Mouse (Mus musculus): ENCODE data around the gene Gm13199. TPM values are rescaled to one million over a fixed set of nuclear protein-coding genes. Genes with fewer than 3 reads are reported as not detected.

Gm13199 gene
- polyA plus RNA-seq, 1 experiment from 2014 or later = 0.17 TPM

GRCm38 (mm10) chr2:5825265-5825913 is 37.3 kb downstream of the Gm13199 start:
- WGBS (ENCODE audit: insufficient replicate concordance) = 79% methylated on average over 5 of the region's 5 CpGs
- peak; percentile 76 for ATAC-seq (ENCODE audit: low read depth)
- H3K9me3 ChIP-seq (replicated peaks; ENCODE audit: control insufficient read depth, low read length) = no peaks in the 10 kb centered on the region
- no peak overlapping the region for H3K9ac ChIP-seq (ENCODE audit: low read depth, low read length)
- H3K27me3 ChIP-seq (ENCODE audit: control insufficient read depth, insufficient read depth, low read depth, low read length) = no peaks in the 10 kb centered on the region
- H3K4me1 ChIP-seq (ENCODE audit: control insufficient read depth, low read depth, low read length) = peaks cover 5% of the 10 kb centered on the region
- no peak overlapping the region for H3K4me3 ChIP-seq (ENCODE audit: low read depth, low read length)
- peaks cover 6% of the 10 kb centered on the region; the same call in 1 of the 2 replicates for H3K36me3 ChIP-seq (ENCODE audit: control insufficient read depth, insufficient read depth)
- H3K4me2 ChIP-seq (ENCODE audit: low read depth, low read length) = peak overlapping the region; percentile 12; the same call in 1 of the 2 replicates
- H3K27ac ChIP-seq (ENCODE audit: low read length) = peak overlapping the region; percentile 66

GRCm38 (mm10) chr2:5824685-5825084 is 38.0 kb downstream of the Gm13199 start:
- Histone ChIP-seq H3K4me1 (ENCODE audit: control insufficient read depth, low read depth, low read length) (peaks cover 5% of the 10 kb centered on the region), H3K27me3 (ENCODE audit: control insufficient read depth, insufficient read depth, low read depth, low read length) (no peaks in the 10 kb centered on the region), H3K9ac (ENCODE audit: low read depth, low read length) (no peak overlapping the region), H3K36me3 (ENCODE audit: control insufficient read depth, insufficient read depth) (peaks cover 10% of the 10 kb centered on the region; the same call in 1 of the 2 replicates), H3K4me3 (ENCODE audit: low read depth, low read length) (no peak overlapping the region), H3K27ac (ENCODE audit: low read length) (peak overlapping the region; percentile 66), H3K9me3 (replicated peaks; ENCODE audit: control insufficient read depth, low read length) (no peaks in the 10 kb centered on the region), H3K4me2 (ENCODE audit: low read depth, low read length) (no peak overlapping the region)
- 29% methylated on average over 5 of the region's 5 CpGs for WGBS (ENCODE audit: insufficient replicate concordance)
- ATAC-seq (ENCODE audit: low read depth) = no peak

DNA sequence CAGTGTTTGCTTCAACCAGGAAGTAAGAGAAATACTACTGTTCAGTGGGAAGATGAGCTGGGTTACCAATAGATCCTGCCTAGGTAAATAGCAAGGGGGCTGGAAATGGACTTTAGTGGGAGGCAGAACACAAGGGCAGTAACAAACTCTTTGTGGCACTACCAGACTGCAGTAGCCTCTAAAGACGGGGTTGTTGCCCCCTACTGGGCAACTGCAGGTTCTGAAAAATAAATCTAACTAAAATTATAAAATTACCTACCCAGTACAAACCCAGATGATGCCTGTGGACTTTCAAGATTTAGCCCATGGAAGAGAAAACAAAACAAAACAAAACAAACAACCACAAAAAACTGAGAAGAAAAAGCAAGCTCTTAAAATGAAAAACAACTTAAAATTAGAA is 38.5 kb downstream of the Gm13199 start:
- Histone ChIP-seq H3K36me3 (ENCODE audit: control insufficient read depth, insufficient read depth) (peaks cover 10% of the 10 kb centered on the region), H3K4me1 (ENCODE audit: control insufficient read depth, low read depth, low read length) (peaks cover 5% of the 10 kb centered on the region), H3K4me2 (ENCODE audit: low read depth, low read length) (no peak overlapping the region), H3K27ac (ENCODE audit: low read length) (peak overlapping the region; percentile 66), H3K9ac (ENCODE audit: low read depth, low read length) (no peak overlapping the region), H3K27me3 (ENCODE audit: control insufficient read depth, insufficient read depth, low read depth, low read length) (no peaks in the 10 kb centered on the region), H3K4me3 (ENCODE audit: low read depth, low read length) (no peak overlapping the region), H3K9me3 (replicated peaks; ENCODE audit: control insufficient read depth, low read length) (no peaks in the 10 kb centered on the region)
- 22% methylated on average over 1 of the region's 1 CpGs for WGBS (ENCODE audit: insufficient replicate concordance)
- no peak for ATAC-seq (ENCODE audit: low read depth)

- peak; percentile 59 for ATAC-seq (ENCODE audit: low read depth)
- no peak overlapping the region for H3K9ac ChIP-seq (ENCODE audit: low read depth, low read length)
- WGBS (ENCODE audit: insufficient replicate concordance) = 69% methylated on average over 6 of the region's 6 CpGs
- H3K27ac ChIP-seq (ENCODE audit: low read length) = no peak overlapping the region
- H3K9me3 ChIP-seq (replicated peaks; ENCODE audit: control insufficient read depth, low read length) = no peaks in the 10 kb centered on the region
- H3K4me3 ChIP-seq (ENCODE audit: low read depth, low read length) = no peak overlapping the region
- H3K36me3 ChIP-seq (ENCODE audit: control insufficient read depth, insufficient read depth) = peaks cover 8% of the 10 kb centered on the region
- H3K4me2 ChIP-seq (ENCODE audit: low read depth, low read length) = no peak overlapping the region
- no peaks in the 10 kb centered on the region for H3K27me3 ChIP-seq (ENCODE audit: control insufficient read depth, insufficient read depth, low read depth, low read length)
- peaks cover 5% of the 10 kb centered on the region for H3K4me1 ChIP-seq (ENCODE audit: control insufficient read depth, low read depth, low read length)
Observed at GRCm38 (mm10) chr2:5822449-5822848, 40.3 kb downstream of the Gm13199 start.

GRCm38 (mm10) chr2:5821264-5821663 is 41.5 kb downstream of the Gm13199 start:
- H3K4me1 ChIP-seq (ENCODE audit: control insufficient read depth, low read depth, low read length) = peaks cover 5% of the 10 kb centered on the region
- no peak overlapping the region for H3K9ac ChIP-seq (ENCODE audit: low read depth, low read length)
- ATAC-seq (ENCODE audit: low read depth) = peak; percentile 47
- no peak overlapping the region for H3K4me3 ChIP-seq (ENCODE audit: low read depth, low read length)
- no peaks in the 10 kb centered on the region for H3K9me3 ChIP-seq (replicated peaks; ENCODE audit: control insufficient read depth, low read length)
- H3K4me2 ChIP-seq (ENCODE audit: low read depth, low read length) = no peak overlapping the region
- no peaks in the 10 kb centered on the region for H3K27me3 ChIP-seq (ENCODE audit: control insufficient read depth, insufficient read depth, low read depth, low read length)
- WGBS (ENCODE audit: insufficient replicate concordance) = 84% methylated on average over 10 of the region's 10 CpGs
- H3K36me3 ChIP-seq (ENCODE audit: control insufficient read depth, insufficient read depth) = peaks cover 4% of the 10 kb centered on the region
- no peak overlapping the region for H3K27ac ChIP-seq (ENCODE audit: low read length)

Other genes with a start within 250 kb of the Gm13199 start
- gene Camk1d, start 148.4 kb downstream of the Gm13199 start, polyA plus RNA-seq (2015; fragmentation: Nextera tagmentation; extraction: Ambion mirVana) = 0.99 and 1.3 TPM in 2 replicates
- gene Nudt5, start 17.9 kb downstream of the Gm13199 start, polyA plus RNA-seq (2015; fragmentation: Nextera tagmentation; extraction: Ambion mirVana) = 38.7 and 44.9 TPM in 2 replicates
- gene Cdc123, start 17.8 kb downstream of the Gm13199 start, polyA plus RNA-seq (2015; fragmentation: Nextera tagmentation; extraction: Ambion mirVana) = 116 and 134 TPM in 2 replicates
- 14.2 and 15.1 TPM in 2 replicates for gene Sec61a2, start 32.5 kb upstream of the Gm13199 start, polyA plus RNA-seq (2015; fragmentation: Nextera tagmentation; extraction: Ambion mirVana)
- gene Dhtkd1, start 79.9 kb upstream of the Gm13199 start, polyA plus RNA-seq (2015; fragmentation: Nextera tagmentation; extraction: Ambion mirVana) = 4.6 and 5.7 TPM in 2 replicates
- gene Upf2, start 88.5 kb upstream of the Gm13199 start, polyA plus RNA-seq (2015; fragmentation: Nextera tagmentation; extraction: Ambion mirVana) = 3.9 and 4.1 TPM in 2 replicates